Mouse (Mus musculus) embryonic fibroblast, embryonic 13.5 days (primary cell): Measurements from ENCODE around the gene Slc13a5.

Experiments used
- CTCF ChIP-seq: IDR thresholded peaks from 2 replicates; pipeline ENCODE4 v1.5.1; 2011; ENCODE audit warnings: mild to moderate bottlenecking, control low read depth, low read length, moderate library complexity, borderline replicate concordance; ENCODE audit not compliant: insufficient read depth
- POLR2A ChIP-seq: IDR thresholded peaks from 2 replicates; pipeline ENCODE4 v1.6.1; 2011; ENCODE audit warnings: low read depth, mild to moderate bottlenecking, control low read depth, low read length, moderate library complexity

DNA sequence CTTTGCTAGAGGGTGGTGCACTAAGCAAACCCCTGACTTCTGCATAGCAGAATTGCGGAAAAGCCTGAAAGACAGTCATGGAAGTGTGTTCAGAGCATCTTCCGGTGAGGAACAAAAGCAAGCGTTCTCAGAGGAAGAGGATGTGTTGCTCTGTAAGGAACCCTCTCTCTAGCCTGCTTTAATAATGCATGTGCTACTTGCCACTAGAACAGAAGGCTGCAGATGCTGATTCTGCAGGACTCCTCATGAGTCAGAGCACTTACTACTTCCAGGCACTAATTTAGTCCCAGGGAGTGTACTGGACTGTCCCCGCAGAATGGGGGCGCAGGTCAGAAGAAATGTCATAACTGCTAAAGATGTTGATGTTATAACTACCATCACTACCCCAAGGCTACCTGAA is 49.9 kb downstream of the Slc13a5 start:
- TF ChIP-seq CTCF (no peak), POLR2A (no peak)
